Mouse (Mus musculus) limb, embryonic 13.5 days (tissue): ENCODE data around the gene Prdm9. TPM values are rescaled to one million over a fixed set of nuclear protein-coding genes. Genes with fewer than 3 reads are reported as not detected.
A peak's percentile ranks its signal among the peaks of the same experiment; 100 is the strongest.

Experiments
- ATAC-seq: fragments of 200-750 bp; cut with Nextera tagmentation; 2 replicates; pipeline ENCODE4 v1.8.0; 2017; ENCODE audit warnings: low read depth, moderate number of reproducible peaks, moderate TSS enrichment; ENCODE audit not compliant: low FRiP score
- H3K27ac ChIP-seq: fragments of 300-500 bp; sonication (generic); 2 replicates; pipeline ENCODE4 v1.5.1; 2015; ENCODE audit warnings: inconsistent platforms, mild to moderate bottlenecking, moderate library complexity
- H3K27me3 ChIP-seq: fragments of 300-500 bp; sonication (generic); 2 replicates; pipeline ENCODE4 v1.6.1; 2015; ENCODE audit warnings: mild to moderate bottlenecking, inconsistent platforms
- H3K36me3 ChIP-seq: fragments of 300-500 bp; sonication (generic); 2 replicates; pipeline ENCODE4 v1.6.1; 2015; ENCODE audit warnings: inconsistent platforms, mild to moderate bottlenecking, moderate library complexity
- H3K4me1 ChIP-seq: fragments of 300-500 bp; sonication (generic); 2 replicates; pipeline ENCODE4 v1.6.1; 2015; ENCODE audit warnings: inconsistent platforms
- H3K4me2 ChIP-seq: fragments of 300-500 bp; sonication (generic); replicated peaks from 2 replicates; pipeline ENCODE4 v1.6.1; 2015; ENCODE audit warnings: inconsistent platforms, mild to moderate bottlenecking, moderate library complexity
- H3K4me3 ChIP-seq: fragments of 300-500 bp; sonication (generic); 2 replicates; pipeline ENCODE4 v1.5.1; 2015; ENCODE audit warnings: moderate library complexity, mild to moderate bottlenecking, inconsistent platforms
- H3K9ac ChIP-seq: fragments of 300-500 bp; sonication (generic); 2 replicates; pipeline ENCODE4 v1.6.1; 2015; ENCODE audit warnings: mild to moderate bottlenecking, inconsistent platforms
- H3K9me3 ChIP-seq: fragments of 300-500 bp; sonication (generic); 2 replicates; pipeline ENCODE4 v1.6.1; 2016; ENCODE audit warnings: inconsistent platforms
- WGBS: fragments of 180-500 bp; shearing (Covaris S2); methylation state at CpG from one replicate; pipeline ENCODE4 v1.1.7; 2015; 5-methylcytosine and 5-hydroxymethylcytosine counted together
- polyA plus RNA-seq: library from polyadenylated mRNA; unstranded; fragments of >200 nt; fragmentation: Nextera tagmentation; extraction: Ambion mirVana; gene quantifications from 2 replicates; pipeline ENCODE4 v1.2.1, GENCODE M21; 2015

Gene Prdm9
- polyA plus RNA-seq, 1 experiment from 2014 or later, result 1.9 TPM

DNA sequence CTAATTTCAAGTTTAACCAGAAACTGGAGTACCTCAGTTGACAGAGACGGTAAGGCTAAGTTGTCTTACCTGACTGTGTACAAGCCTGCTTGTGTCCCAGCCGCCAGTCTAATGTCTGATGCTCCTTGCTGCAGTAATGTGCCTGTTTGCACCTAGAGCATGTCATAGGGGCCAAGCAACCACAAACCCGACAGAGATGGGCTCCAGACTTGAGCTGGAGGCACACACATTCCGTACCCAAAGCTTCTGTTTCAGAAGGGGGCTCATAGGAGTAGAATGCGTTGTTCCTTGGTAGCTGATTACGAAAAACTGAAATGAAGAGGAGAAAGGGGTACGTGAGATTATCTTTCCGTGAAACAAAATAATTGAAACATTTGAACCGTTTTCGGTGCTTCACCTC, 37.9 kb downstream of the Prdm9 start:
- Histone ChIP-seq H3K4me2 (peak overlapping the region; percentile 76), H3K9me3 (no peaks in the 10 kb centered on the region), H3K9ac (peak overlapping the region; percentile 78), H3K4me1 (peaks cover 16% of the 10 kb centered on the region), H3K36me3 (peaks cover 36% of the 10 kb centered on the region), H3K4me3 (peak overlapping the region; percentile 65), H3K27me3 (no peaks in the 10 kb centered on the region), H3K27ac (no peak overlapping the region)
- no peak for ATAC-seq
- 12% methylated on average over 10 of the region's 10 CpGs for WGBS

- no peak for ATAC-seq
- Histone ChIP-seq H3K36me3 (peaks cover 91% of the 10 kb centered on the region), H3K9ac (no peak overlapping the region), H3K27ac (no peak overlapping the region), H3K27me3 (no peaks in the 10 kb centered on the region), H3K4me2 (no peak overlapping the region), H3K9me3 (no peaks in the 10 kb centered on the region), H3K4me3 (no peak overlapping the region), H3K4me1 (no peaks in the 10 kb centered on the region)
- 87% methylated on average over 1 of the region's 1 CpGs for WGBS
These were observed 45.4 kb downstream of the Prdm9 start for GRCm38 (mm10) chr17:15518766-15519165.

- no peaks in the 10 kb centered on the region for H3K27me3 ChIP-seq
- H3K4me2 ChIP-seq, result no peak overlapping the region
- no peak overlapping the region for H3K4me3 ChIP-seq
- no peak overlapping the region for H3K27ac ChIP-seq
- WGBS, result 93% methylated on average over 5 of the region's 5 CpGs
- ATAC-seq, result no peak
- H3K9ac ChIP-seq, result no peak overlapping the region
- H3K9me3 ChIP-seq, result no peaks in the 10 kb centered on the region
- H3K4me1 ChIP-seq, result no peaks in the 10 kb centered on the region
- H3K36me3 ChIP-seq, result peaks cover 92% of the 10 kb centered on the region
These were observed 46.0 kb downstream of the Prdm9 start for GRCm38 (mm10) chr17:15518186-15518585.

DNA sequence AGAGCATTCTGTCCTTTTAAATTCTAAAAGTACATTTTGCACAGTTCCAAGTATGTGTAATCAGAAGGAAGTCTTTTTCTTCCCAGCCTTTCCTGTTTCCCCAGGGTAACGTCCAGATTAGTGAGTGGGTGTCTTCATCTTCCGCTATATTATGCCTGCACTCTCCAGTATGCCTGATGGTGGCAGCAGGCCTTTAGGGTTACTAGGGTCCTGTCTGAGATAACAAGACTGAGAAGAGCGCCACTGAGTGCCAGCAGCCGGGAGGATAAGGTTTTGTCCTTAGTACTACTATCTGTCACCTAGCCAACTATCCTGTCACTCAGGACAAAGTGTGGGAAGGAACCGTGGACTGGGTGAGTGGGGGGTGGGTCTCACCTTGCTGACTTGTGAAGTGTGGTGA, 46.4 kb downstream of the Prdm9 start:
- H3K4me2 ChIP-seq, result no peak overlapping the region
- H3K4me1 ChIP-seq, result no peaks in the 10 kb centered on the region
- H3K4me3 ChIP-seq, result no peak overlapping the region
- no peak overlapping the region for H3K9ac ChIP-seq
- no peak for ATAC-seq
- peaks cover 92% of the 10 kb centered on the region for H3K36me3 ChIP-seq
- H3K27me3 ChIP-seq, result no peaks in the 10 kb centered on the region
- no peak overlapping the region for H3K27ac ChIP-seq
- H3K9me3 ChIP-seq, result no peaks in the 10 kb centered on the region
- 81% methylated on average over 5 of the region's 5 CpGs for WGBS

- Histone ChIP-seq H3K9me3 (peaks cover 5% of the 10 kb centered on the region; the same call in 1 of the 2 replicates), H3K4me2 (no peak overlapping the region), H3K9ac (no peak overlapping the region), H3K27ac (no peak overlapping the region), H3K36me3 (peaks cover 96% of the 10 kb centered on the region), H3K4me1 (no peaks in the 10 kb centered on the region), H3K27me3 (no peaks in the 10 kb centered on the region), H3K4me3 (no peak overlapping the region)
- ATAC-seq, result no peak
- WGBS, result 92% methylated on average over 2 of the region's 2 CpGs
These were observed 53.5 kb downstream of the Prdm9 start for GRCm38 (mm10) chr17:15510694-15511093.

DNA sequence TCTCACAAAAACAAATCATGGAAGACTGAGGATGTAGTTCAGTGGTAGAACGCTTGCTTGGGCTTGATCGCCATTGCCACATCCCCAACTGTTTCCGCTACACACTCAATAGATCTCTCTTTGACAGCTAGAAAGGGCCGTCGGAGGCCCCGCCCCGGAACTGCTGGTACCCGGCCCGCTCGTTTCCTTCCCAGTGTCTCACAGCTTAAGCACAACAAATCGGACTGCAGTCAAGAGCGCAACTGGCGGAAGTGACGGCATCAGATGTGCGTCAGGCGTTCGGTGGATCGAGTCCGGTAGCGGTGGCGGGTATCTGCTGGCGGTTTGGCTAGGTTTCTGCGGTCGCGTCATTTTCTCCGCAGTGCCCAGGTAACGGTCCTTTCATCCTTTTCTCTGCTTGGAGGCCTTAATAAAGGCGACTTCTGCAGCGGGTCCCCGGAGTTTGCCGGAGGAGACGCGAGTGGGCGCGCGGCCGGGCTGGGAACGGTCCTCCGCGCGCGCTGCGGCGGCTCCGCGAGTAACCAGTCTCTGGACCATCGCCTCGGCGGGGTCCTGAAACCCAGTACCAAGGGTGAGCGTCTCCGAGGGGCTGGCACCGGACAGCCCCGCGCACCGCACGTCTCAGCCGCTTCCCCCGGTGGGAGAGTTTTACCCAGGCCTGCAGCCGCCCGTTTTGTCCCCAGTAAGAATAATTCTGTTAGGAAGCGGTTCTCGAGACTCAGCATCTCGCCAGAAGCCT, 64.3 kb downstream of the Prdm9 start, which contains the start of the genes Psmb1 and Tbp:
TSS of gene Psmb1 (minus strand) at position 96 of the 739 bp plus-strand sequence.
TSS of gene Tbp (plus strand) at position 233 of the 739 bp plus-strand sequence.
- under 1% methylated on average over 63 of the region's 63 CpGs for WGBS
- Histone ChIP-seq H3K27ac (peak within 1 kb of the TSS; percentile 64), H3K4me2 (peak within 1 kb of the TSS; percentile 82), H3K27me3 (no peaks in the 10 kb centered on the region), H3K9ac (peak within 1 kb of the TSS; percentile 94), H3K4me3 (peak within 1 kb of the TSS; percentile 93), H3K4me1 (peaks cover 35% of the 10 kb centered on the region), H3K9me3 (no peaks in the 10 kb centered on the region), H3K36me3 (peaks cover 29% of the 10 kb centered on the region)
- peak; percentile 91 for ATAC-seq

DNA sequence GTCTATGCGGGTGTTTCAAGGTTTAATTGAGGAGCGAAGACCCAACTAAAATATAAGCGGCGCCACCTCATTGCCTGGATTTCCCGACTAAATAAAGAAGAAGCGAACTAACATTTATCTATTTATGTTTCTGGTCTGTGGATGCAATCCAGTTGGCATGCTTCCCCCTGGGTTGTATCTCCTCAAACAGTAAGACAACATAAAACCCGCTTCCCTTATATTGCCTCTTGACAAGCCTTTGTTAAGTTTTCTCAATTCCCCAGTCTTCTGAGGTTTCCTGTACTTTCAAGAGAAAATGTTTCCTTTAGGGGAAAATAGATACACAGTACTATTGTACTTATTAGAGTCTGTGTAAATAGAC, 65.4 kb downstream of the Prdm9 start:
- Histone ChIP-seq H3K9me3 (no peaks in the 10 kb centered on the region), H3K27ac (0 out of 2 replicates have a peak overlapping the region, but pooled peaks have one; percentile 64), H3K4me3 (peak overlapping the region; percentile 93), H3K4me2 (peak overlapping the region; percentile 82), H3K36me3 (peaks cover 29% of the 10 kb centered on the region), H3K27me3 (no peaks in the 10 kb centered on the region), H3K4me1 (peaks cover 36% of the 10 kb centered on the region), H3K9ac (peak overlapping the region; percentile 88)
- no peak for ATAC-seq
- WGBS, result 48% methylated on average over 7 of the region's 7 CpGs

DNA sequence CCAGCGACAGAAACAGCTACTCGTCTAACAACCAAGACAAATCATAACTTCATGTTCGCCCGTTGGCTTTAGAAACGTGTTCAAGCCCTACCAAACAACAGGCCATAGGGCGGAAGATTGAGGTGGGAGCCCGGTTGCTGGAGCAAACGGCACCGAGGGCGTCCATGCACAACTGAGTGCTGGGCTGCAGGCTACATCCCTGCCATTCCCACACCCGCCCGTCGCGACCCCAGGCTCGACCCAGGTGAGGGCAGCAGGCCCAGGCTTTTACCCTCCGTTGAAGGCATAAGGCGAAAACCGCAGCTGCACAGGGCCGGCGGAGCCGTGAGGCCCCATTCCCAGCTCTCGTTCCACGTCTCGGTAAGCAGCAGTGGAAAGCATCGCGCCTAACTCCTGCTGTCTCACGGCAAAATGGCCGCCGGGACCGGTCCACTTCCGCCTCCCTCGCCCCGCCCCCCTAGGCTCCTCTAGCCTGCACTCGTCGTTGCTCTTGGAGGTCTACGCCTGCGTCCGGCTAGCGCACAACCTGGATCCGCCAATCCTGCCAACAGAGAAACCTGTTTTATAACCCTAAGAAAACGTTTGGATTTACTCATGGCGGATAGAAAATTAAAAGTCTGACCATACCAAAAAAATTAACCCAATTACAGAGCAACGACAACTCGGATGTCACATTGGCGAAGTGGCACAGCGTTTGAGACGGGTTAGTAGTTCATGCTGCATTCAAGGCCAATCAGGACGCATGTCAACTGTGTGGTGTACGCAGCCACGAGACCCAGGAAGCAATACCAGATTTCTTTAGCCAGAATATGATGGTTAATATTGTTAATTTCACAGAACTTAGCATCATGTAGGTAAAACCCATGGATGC, 66.0 kb downstream of the Prdm9 start:
- Histone ChIP-seq H3K27me3 (no peaks in the 10 kb centered on the region), H3K27ac (peak overlapping the region; percentile 91), H3K9ac (peak overlapping the region; percentile 88), H3K36me3 (peaks cover 32% of the 10 kb centered on the region), H3K4me1 (peaks cover 36% of the 10 kb centered on the region), H3K9me3 (no peaks in the 10 kb centered on the region), H3K4me3 (peak overlapping the region; percentile 93), H3K4me2 (peak overlapping the region; percentile 82)
- WGBS, result under 1% methylated on average over 50 of the region's 50 CpGs
- peak; percentile 96 for ATAC-seq

Other genes with a start within 250 kb of the Prdm9 start
- gene Dll1, start 187.5 kb downstream of the Prdm9 start, polyA plus RNA-seq, result 7.0 and 7.1 TPM in 2 replicates
- 32.8 and 34.5 TPM in 2 replicates for gene Fam120b, start 168.2 kb downstream of the Prdm9 start, polyA plus RNA-seq
- 252 and 265 TPM in 2 replicates for gene Psmb1, start 64.6 kb downstream of the Prdm9 start, polyA plus RNA-seq
- 50.8 and 52.9 TPM in 2 replicates for gene Tbp, start 64.5 kb downstream of the Prdm9 start, polyA plus RNA-seq
- gene Pdcd2, start 37.1 kb downstream of the Prdm9 start, polyA plus RNA-seq, result 48.4 and 49.0 TPM in 2 replicates
- gene Chd1, start 140.6 kb upstream of the Prdm9 start, polyA plus RNA-seq, result 31.3 and 32.4 TPM in 2 replicates